Mouse (Mus musculus) urinary bladder, adult 2 months (tissue): Measurements from ENCODE around the gene Nol9. TPM values are rescaled to one million over a fixed set of nuclear protein-coding genes. Genes with fewer than 3 reads are reported as not detected.

Experiments
- DNase-seq: peaks from one replicate; pipeline ENCODE4 v3.0.0; 2022; ENCODE audit warnings: low spot score
- polyA plus RNA-seq: library from polyadenylated mRNA; depleted of rRNA; stranded (reverse); fragments of >200 nt; gene quantifications from 2 replicates; pipeline ENCODE4 v1.2.3, GENCODE M21; 2012

Nol9 gene
- polyA plus RNA-seq, 1 experiment = 11.3 TPM

DNA sequence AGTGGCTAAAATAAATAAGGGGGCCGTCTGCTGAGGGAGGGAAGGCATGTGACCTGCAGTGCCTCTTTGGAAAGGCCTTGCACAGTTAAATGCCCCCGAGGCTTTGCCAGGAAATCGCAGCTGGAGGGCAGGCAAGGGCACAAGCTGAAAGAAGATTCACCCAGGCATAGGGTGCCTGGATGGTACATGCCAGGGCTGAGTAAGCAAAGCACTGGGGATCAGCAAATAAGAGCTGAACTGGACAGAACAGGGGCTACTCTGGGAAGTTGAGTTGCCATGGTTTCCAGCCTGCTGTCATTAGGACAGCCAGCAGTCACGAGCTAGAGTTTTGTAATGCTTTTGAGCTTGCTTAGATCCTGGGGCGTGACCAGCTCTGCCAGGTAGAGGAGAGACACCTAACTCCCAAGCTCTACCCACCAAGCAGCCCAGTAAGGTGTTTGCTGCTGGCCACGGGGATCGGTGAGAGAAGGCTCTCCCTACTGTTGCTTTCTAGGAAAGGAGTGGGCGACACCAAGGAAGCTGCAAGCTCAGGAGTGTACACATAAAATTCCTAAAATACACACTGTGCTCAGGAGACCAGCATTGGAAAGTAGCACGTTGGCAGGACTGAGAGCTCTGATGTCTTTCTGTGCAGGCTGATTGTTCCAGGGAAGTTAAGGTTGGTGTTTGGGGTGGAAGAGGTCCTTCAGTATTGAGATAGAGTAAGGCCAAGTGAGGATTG, 23.4 kb downstream of the Nol9 start:
- no peak for DNase-seq

DNA sequence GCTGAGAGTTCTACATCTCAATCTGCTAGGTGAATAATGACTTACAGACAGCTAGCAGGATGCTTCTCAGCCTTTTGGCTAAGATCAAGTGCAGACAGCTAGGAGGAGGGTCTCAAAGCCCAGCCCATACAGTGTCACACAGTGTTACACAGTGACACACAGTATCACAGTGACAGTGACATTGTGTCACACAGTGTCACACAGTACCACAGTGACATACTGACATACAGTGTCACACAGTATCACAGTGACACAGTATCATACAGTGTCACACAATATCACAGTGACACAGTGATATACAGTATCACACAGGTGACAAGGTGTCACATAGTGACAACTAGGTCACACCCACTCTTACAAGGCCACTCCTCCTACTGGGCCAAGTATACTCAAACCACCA, 28.2 kb downstream of the Nol9 start:
- DNase-seq = no peak

DNA sequence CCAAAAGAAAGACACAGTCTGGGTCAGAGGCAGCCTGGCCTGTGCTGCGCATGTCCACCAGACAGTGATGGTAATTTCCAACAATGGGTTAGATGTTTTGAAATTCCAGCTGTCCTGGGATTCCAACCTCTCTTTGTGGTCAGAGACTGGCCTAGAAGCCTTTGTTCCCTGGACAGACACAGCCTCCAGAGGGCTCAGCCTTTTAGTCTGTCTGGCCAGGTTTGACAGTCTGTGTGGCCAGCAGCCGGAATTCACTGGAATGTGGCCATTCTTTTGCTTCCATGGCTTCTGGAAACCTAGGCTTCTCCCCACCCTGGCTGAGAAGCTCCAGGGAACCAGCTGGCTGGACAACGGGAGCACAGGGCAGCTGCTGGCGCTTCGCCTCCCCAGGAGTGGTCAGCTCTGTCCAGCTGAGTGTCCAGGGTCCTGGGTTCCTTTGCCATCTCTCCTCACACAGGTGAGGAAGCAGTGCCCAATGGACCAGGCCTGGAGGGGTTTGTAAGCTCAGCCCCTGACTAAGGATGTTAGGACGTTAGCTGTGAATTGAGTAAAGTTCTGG, 29.1 kb downstream of the Nol9 start:
- no peak for DNase-seq

DNA sequence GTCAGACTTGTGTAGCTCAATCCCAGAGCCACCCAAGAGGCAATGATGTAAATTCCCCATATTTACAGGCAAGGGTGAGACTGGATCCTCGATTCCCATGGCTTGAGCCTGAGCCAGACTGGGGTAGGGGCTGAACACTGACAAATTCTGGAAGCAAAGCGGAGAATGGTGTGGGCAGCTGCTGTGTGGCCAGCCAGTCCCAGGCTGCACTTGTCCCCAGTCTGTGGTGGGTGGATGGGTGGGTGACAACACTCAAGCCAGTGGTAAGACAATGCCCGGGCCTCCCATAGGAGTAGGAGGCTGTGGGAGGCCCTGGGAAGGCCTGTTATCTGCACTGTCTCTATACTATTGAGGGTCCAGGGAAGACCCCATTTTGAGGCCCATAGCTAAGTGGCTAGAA, 30.1 kb downstream of the Nol9 start:
- no peak for DNase-seq

DNA sequence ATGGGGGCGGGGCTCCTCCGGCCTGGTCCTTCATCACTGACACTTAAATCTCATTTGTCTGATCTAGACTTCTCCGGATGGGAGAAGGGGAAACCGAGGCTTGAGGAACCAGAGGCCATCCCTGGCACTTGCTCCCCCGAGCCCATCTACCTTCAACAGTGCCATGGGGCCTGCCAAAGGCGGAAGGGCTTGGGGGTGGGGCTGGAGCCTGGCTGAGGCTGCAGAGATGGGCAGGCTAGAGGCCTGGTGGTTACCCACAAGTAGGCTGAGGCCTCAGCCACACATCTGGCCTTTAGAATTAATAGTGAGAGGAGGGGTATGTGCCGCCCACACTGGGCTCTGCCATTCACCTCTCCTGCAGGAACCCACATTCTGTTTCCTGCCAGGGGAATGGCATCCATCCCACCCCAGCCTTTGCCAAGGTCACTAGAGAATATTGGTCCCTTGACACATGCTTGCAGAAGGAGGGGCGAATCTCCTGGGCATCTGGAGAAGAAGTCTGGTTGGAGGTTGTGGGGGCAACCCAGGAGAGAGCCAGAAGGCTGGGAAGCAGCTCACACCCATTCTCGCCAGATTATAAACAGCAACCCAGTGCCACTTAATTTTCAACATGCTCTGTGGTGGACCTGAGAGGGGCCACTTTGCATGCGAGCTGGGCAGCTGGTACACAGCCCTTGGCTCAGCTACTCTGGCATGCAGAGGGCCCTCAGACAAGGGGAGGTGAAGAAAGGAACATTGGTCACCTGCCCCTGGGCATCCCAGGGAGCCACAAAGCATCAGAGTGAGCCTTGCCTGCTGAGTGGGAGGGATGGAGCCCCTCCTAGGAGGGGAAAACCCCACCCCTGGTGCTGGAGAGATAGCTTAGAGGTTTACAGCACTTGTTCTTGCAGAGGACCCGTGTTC, 31.6 kb downstream of the Nol9 start:
- no peak for DNase-seq

DNA sequence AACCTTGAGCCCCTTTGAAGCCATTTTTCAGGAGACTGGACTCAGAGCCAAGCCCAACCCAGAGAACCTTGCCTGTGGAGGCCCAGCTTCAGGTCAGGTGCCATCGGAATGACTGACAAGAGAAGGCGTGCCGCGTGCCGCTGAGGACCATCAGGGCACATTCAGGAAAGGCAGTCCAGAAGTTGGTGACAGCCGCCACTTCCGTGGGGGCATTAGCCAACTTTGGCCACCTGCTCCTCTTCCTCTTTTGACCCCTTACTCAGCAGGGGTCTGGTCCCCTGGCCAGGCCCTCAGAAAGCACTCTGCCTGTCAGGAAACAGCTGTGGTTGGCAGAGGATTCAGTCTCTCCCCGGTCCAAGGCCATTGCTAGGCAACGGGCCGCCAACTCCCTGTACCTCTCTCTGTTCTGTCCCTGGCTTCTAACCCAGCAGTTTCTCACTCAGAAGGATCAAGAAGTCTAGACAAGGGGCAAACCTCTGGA, 33.0 kb downstream of the Nol9 start, which contains the start of gene Plekhg5:
Gene Plekhg5, plus strand, starts transcription at position 378 of the 481 bp plus-strand sequence.
- DNase-seq = no peak

DNA sequence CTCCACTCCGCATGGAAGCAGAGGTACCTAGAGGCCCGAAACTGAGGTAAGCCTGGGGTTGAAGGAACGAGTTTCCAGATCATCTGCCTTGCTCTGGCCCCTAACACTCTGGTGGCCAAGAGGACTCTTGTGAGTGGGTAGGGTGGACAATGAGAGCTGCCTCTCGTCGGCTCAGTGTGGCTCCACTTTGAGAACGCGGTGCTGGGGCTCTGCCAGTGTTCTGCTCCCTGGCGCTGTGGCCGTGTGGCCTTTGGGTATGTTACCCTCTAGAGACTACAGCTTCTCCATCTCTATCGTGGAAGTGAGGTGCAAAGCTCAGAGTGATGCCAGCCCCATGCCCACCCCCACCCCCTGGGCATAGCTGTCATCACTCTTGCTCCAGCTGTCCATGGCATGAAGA, 33.5 kb downstream of the Nol9 start:
- DNase-seq = no peak

DNA sequence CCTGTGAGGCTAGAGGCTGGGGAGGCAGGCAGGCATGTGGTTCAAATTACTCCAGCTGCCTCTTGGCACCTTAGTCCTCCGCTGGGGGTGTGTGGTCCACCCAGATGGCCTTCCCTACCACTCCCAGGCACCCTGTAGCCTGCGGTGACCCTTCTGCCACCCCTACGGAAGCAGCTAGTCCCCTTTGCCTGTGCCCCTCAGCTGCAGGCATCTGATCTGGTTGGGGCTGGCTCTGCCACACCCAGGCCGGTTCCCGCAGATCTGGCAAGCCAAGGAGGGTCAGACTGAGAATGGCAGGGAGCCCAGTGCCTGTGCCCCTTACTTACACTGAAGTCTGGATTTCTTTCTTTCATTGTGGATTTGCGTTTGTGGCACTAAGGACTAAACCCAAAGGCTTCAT, 34.6 kb downstream of the Nol9 start:
- no peak for DNase-seq

DNA sequence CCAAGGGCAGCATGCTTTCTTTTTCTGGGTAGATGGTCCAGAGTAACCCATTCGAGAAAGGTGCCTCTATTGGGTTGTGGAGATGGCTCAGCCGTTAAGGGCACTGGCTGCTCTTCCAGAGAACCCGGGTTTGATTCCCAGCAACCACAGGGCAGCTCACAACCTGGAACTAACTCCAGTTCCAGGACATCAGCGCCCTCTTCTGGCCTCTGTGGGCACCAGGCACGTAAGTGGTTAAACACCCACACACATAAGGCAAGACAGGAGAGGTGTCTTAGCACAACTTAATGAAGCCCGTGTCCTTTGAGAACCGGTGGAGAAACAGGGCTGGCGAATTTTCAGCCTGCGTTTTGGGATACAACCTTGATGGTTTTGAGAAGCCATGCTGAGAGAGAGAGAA, 35.4 kb downstream of the Nol9 start:
- DNase-seq = no peak

DNA sequence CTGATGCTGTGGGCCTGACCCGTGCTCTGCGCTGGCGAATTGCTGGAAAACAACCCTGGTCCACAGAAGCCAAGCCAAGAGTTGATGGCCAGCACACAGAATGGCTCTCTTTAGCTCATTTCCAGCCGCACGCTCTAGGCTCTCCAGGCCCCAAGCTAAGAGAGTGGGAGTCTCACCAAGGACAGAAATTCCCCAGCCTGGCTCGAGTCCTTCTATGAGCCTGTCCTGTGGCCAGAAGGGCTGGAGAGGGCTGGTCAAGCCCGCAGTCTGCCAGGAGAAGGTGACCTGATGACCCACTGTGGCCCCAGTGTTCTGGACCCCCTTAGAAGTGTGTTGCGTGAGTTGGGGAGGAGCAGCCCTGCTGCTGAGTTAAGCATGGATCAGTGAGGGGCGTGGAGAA, 38.1 kb downstream of the Nol9 start:
- DNase-seq = no peak

DNA sequence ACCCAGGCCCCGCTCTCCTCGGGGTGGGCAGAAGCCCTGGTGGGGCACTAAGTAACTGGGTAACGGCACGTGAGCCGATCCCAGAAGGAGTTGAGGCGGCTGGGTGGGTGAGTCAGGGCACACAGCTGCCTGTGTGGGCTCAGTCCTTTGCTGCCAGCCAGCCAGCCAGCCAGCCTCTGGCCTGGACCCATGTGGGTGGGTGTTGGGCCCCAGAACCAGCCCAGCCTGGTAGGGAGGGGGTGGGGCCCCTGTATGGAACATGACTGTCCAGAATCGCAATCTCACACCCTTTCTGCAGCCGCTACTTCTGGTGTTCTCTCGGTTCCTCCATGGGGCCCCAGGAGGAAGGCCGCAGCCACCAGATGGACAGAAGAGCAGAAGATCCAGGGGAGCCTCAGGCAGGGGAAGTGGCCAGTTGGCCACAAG, 39.0 kb downstream of the Nol9 start:
- DNase-seq = no peak

DNA sequence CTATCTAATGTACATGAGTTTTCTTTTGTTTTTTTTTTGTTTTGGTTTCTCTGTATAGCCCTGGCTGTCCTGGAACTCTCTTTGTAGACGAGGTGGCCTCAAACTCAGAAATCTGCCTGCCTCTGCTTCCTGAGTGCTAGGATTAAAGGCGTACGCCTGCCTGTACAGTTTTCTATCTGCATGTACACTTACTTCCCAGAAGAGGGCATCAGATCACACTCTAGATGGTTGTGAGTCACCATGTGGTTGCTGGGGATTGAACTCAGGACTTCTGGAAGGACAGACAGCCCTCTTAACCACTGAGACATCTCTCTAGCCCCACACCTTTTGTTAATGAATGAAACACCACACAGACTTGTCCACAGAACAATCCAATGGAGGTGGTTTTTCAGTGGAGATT, 40.1 kb downstream of the Nol9 start:
- no peak for DNase-seq

DNA sequence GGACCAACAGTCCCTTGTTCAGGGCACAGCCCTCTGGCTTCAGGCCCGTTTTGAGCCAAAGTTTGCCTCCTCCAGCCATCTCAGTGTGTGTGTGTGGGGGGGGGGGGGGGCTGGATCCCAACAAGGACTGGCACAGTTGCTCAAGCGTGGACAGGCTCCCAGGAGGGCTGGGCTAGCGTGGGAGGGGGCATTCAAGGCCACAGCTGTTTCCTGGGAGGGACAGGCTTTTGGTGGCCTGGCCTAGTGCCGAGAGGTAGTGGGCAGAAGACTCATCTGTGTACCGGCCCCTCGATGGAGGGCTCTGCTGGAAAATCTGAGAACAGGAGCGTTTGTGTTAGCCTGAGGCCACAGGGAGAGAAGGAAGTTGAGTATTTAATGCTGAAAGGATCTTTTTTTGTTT, 40.8 kb downstream of the Nol9 start:
- DNase-seq = no peak

DNA sequence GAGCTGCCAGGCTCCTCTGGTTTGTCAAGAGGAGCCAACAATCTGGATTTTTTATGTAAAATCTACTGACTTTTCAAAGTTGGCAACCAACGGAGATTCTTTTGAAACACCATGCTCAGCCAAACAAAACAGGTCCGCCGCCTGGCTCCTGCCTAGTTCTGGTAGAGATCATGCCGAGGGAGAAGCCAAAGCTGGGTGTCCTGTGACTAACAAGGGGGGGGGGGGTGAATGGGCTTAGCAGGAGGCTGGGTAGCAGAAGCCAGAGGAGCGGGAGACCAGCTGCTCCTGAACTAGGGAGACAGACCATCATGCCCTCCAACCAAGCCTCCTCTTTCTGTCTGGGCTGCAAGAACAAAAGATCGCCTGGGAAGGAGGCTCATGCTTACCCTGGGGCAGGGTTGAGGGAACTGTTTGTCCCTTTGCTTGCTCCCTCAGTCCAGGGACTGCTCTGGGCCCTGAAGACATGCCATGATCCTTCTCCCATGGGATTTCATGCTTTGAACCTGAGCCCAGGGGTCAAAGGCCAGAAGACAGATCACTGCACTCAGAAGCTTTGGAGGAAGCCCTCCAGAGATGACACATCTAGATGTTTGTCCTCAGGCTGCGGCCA, 44.6 kb downstream of the Nol9 start:
- DNase-seq = no peak

DNA sequence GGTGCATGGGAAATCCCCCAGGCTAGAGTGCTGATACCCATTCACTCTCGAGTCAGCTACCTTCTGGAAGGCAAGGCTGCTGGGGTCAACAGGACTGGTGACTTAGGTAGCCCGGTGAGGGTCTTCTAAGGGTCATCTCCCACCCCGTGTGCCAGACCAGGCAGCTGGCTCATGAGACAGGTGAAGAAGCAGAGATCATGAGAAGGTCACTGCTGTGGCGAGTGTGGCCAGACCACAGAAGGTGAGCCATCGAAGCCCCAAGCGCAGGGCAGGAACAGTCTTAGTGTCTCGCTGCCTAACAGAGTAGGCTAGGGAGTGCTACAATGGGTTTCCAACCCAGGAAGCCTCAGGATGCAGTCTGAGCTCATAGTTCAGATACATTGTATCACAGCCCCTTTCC, 45.5 kb downstream of the Nol9 start:
- DNase-seq = no peak

DNA sequence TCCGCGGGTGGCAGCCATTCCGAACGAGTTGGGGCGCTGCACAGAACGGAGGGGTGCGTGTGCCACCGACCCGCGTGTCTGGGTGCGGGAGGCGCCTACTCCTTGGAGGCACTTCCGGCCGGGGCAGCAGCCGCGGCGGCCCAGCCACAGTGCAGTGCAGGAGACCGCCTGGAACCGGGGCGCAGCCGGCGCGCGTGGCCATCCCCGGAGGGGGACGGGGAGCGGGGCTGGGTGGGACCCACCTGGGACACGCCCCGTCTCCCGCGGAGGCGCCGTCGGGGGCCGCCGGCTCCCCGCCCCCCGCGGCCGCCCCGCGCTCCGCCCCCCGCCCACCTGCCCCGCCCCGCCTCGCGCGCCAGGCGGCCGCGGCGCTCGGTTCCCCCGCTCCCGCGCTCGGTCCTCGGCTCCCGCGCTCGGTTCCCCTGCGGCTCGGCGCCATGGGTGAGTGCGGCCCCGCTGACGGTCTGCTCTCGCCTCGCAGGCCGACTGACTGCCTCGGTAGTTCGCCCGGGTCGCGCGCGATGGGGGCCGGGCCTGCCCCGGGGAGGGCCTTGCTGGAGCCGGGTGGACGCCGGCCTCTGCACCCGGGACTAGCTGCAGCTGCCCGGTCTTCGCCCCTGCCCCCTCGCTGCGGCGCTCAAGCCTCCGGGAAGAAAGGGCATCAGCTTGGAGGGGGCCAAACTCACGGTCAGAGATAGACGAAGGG, 47.5 kb downstream of the Nol9 start:
- DNase-seq = peak; percentile 67

DNA sequence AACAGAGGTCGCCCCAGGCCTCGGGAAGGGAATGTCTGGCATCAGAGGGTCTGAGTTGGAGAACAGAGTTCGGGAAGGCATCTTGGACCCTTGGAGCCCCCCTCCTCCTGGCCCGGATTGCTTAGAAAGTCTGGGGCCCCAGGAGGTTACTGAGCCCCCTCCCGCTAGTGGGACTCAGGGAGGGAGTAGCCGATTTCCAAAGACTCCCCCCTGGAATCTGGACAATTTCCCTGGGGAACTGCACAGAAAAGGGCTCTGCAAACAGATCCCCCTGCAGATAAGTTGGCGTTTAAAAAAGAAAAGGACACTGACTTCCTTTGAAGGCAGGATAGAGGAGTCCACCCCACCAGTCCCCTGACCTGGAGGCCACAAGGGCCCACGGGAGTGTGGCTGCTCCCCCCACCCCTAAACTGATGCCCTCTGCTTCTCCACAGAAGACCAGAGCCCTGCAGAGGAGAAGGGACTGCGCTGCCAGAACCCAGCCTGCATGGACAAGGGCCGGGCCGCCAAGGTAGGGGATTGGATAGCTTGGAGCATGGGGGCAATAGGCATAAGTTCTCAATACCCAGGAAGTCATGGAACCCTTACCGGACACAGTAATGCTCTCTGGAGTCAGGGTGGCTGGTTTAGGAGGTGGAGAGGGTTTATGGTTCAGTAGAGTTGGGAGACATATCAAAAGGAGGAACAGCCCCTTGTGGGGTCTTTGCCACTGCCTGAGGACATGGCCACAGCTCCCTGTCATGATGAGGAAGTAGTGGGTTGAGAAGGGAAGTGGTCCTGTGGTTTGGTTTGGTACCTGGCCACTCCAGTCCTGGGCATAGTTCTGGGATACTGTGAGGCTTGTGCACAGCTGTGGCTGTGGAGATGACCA, 48.3 kb downstream of the Nol9 start:
- DNase-seq = no peak

DNA sequence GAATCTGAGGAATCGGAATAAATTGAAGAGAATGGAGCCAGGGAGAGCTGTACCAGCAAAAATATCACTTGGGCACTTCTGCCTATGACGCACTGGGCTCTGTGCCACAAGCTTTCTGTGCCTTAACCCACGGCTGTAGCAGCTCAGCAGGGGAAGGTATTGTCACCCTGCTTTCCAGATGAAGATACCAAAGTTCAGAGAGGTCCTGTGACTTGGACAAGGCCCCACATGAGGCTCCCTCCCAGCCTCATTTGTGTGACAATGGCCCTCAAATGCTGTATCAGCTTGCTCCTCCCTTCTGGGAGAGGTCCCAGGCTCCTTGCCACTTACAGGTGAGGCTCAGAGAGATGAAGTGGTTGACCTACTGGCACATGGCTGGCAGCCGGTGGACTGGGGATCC, 49.0 kb downstream of the Nol9 start:
- no peak for DNase-seq

DNA sequence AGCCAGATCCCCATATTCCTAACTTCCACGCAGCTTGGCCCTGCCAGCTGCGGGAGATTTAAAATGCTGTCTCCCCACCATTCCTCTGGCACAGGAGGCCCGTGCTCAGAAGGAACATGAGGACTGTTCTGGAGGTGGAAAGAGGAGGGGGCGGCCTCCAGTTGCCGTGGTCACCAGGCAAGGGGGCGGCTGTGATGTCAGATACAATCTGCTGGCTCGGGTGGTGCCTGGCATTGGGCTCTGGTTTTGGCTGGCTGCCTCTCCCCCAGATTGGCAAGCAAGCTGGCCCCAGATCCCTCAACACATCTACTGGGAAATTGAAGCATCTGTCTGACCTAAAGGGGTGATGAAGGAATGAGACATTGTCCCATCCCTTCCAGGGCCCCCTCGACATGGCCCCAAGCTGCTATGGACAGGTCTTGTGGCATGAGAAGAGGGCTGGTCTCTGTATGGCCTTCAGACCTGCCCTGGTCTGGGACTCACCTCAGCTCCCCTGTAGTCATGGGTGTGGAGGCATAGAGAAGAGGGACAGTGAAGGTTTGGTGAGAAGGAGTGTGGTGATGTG, 49.5 kb downstream of the Nol9 start:
- DNase-seq = no peak

DNA sequence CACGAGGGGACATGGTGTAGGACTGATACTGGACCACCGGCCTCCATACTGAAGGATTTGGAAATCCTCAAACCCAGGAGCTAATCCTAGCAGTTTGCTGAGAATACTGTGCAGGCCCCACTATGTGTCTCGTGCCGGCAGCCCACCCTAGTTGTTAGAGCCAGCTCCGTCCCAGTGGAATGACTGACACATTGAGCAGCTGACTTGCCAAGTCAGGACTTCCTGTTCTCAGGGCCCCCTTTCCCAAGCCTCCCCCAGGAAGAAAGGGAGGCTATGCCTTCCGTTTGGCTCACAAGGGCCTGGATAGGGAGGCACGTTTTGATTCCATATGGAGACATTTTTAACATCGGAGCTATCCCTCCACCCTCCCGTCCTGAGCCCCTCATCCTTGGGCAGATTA, 51.1 kb downstream of the Nol9 start:
- DNase-seq = no peak
